Mouse (Mus musculus): ENCODE data around the gene Gm45785. TPM values are rescaled to one million over a fixed set of nuclear protein-coding genes. Genes with fewer than 3 reads are reported as not detected.

Gene Gm45785
- polyA plus RNA-seq, 1 experiment from 2014 or later, result not detected

DNA sequence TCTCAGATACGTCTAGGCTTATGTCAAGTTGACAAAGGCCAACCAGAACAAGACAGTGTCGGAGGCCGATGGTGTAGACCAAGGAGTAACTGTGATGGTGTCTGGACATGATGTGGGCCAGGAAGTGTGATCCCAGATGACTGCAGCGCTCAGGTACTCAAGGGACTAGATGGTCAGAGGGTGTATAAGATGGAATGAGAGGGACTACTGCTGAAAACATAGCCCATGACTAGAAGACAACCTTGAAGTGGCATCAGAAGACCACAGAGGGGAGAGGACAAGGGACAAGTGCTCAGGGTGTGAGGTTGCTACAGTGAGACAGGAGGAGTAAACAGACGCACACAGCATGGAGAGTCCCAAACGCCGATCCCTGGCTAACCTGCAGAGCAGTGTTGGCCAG, 12.3 kb downstream of the Gm45785 start:
- no peaks in the 10 kb centered on the region for H3K36me3 ChIP-seq (ENCODE audit: control insufficient read depth, insufficient read depth, low read length)
- no peak overlapping the region for H3K4me3 ChIP-seq (ENCODE audit: low read depth, low read length)
- WGBS (ENCODE audit: insufficient replicate concordance), result 69% methylated on average over 7 of the region's 7 CpGs
- no peak overlapping the region for H3K27ac ChIP-seq (ENCODE audit: low read depth, low read length)
- no peak overlapping the region for H3K4me2 ChIP-seq
- no peaks in the 10 kb centered on the region for H3K9me3 ChIP-seq (replicated peaks; ENCODE audit: control insufficient read depth, low read length)
- H3K4me1 ChIP-seq (ENCODE audit: control insufficient read depth, insufficient read depth, low read length), result no peaks in the 10 kb centered on the region
- ATAC-seq (replicated peaks; ENCODE audit: insufficient number of reproducible peaks, low FRiP score, low TSS enrichment), result no peak
- peaks cover 53% of the 10 kb centered on the region for H3K27me3 ChIP-seq (ENCODE audit: control insufficient read depth, insufficient read depth, low read length)
- H3K9ac ChIP-seq (ENCODE audit: low read depth, low read length), result no peak overlapping the region

DNA sequence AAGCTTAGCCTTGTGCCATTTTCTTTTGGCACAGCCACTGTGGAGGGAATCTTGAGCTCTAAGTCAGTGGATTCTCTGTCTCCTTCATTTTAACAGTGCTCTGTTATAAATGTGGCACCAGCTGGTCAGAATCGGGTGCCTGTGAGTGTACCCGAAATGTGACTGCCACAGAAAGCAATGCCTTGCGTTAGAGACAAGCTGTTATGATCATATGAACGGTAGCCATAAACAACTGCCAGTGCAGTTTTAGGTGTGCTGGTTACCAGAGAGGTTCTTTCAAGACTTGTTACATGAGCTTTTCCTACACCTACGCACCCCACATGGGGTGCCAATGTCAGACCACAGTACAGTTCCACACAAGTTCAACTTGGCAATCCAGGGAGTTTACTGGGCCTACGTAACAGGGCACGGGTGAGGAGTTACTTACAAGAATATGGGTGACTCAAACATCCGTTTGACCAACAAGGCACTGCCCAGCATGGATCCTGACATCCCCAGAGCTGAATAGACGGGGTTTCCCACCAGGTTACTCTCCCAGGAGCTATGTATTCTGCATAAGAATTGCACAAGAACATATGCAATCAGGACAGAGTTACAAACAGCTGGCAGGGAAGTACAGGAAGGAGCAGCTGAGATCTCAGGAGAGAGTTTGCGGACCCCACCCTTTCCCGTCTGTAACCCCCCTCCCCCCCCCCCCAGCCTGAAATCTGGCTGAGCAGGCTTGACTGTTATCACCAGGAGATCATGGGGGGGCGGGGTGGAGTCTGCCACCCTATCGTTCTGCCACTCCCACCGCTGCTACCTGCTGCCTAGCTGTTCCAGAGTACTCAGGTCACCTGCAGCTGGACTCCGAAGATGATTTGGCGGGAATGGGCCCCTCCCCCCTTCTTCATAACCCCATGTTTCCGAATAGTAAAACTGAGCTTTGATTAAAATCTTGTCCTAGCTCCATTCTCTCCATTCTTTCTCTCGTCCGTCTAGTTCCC, 15.1 kb downstream of the Gm45785 start:
- Histone ChIP-seq H3K4me2 (no peak overlapping the region), H3K27me3 (ENCODE audit: control insufficient read depth, insufficient read depth, low read length) (peaks cover 51% of the 10 kb centered on the region), H3K4me3 (ENCODE audit: low read depth, low read length) (no peak overlapping the region), H3K9me3 (replicated peaks; ENCODE audit: control insufficient read depth, low read length) (no peaks in the 10 kb centered on the region), H3K36me3 (ENCODE audit: control insufficient read depth, insufficient read depth, low read length) (no peaks in the 10 kb centered on the region), H3K4me1 (ENCODE audit: control insufficient read depth, insufficient read depth, low read length) (no peaks in the 10 kb centered on the region), H3K9ac (ENCODE audit: low read depth, low read length) (no peak overlapping the region), H3K27ac (ENCODE audit: low read depth, low read length) (no peak overlapping the region)
- ATAC-seq (replicated peaks; ENCODE audit: insufficient number of reproducible peaks, low FRiP score, low TSS enrichment), result no peak
- WGBS (ENCODE audit: insufficient replicate concordance), result 33% methylated on average over 19 of the region's 19 CpGs

DNA sequence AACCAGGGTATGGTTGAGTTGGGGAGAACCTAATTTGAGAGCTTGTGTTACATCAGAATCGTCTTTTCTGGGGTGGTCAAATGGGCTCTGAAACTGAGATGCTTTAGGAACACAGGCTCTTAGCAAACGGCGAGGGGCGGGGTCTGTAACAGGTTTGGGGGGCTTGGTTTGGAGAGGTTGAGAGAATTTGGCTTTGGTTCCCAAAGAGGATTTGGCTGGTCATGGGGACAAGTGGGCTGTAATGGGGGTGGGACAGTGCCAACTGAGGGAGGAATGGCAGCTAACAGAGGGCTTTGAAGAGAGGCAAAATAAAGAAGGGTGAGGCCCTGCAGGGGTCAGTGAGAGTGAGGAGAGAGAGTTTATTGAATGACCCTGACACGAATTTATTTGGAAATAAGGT, 16.6 kb downstream of the Gm45785 start:
- WGBS (ENCODE audit: insufficient replicate concordance), result 54% methylated on average over 5 of the region's 5 CpGs
- no peaks in the 10 kb centered on the region for H3K4me1 ChIP-seq (ENCODE audit: control insufficient read depth, insufficient read depth, low read length)
- no peak for ATAC-seq (replicated peaks; ENCODE audit: insufficient number of reproducible peaks, low FRiP score, low TSS enrichment)
- H3K4me3 ChIP-seq (ENCODE audit: low read depth, low read length), result no peak overlapping the region
- H3K36me3 ChIP-seq (ENCODE audit: control insufficient read depth, insufficient read depth, low read length), result no peaks in the 10 kb centered on the region
- no peaks in the 10 kb centered on the region for H3K9me3 ChIP-seq (replicated peaks; ENCODE audit: control insufficient read depth, low read length)
- H3K9ac ChIP-seq (ENCODE audit: low read depth, low read length), result no peak overlapping the region
- H3K27ac ChIP-seq (ENCODE audit: low read depth, low read length), result no peak overlapping the region
- no peak overlapping the region for H3K4me2 ChIP-seq
- H3K27me3 ChIP-seq (ENCODE audit: control insufficient read depth, insufficient read depth, low read length), result peaks cover 53% of the 10 kb centered on the region

- H3K4me1 ChIP-seq (ENCODE audit: control insufficient read depth, insufficient read depth, low read length), result no peaks in the 10 kb centered on the region
- no peak overlapping the region for H3K4me3 ChIP-seq (ENCODE audit: low read depth, low read length)
- H3K27me3 ChIP-seq (ENCODE audit: control insufficient read depth, insufficient read depth, low read length), result peaks cover 31% of the 10 kb centered on the region
- no peaks in the 10 kb centered on the region for H3K9me3 ChIP-seq (replicated peaks; ENCODE audit: control insufficient read depth, low read length)
- no peak for ATAC-seq (replicated peaks; ENCODE audit: insufficient number of reproducible peaks, low FRiP score, low TSS enrichment)
- H3K4me2 ChIP-seq, result no peak overlapping the region
- no peak overlapping the region for H3K27ac ChIP-seq (ENCODE audit: low read depth, low read length)
- no peak overlapping the region for H3K9ac ChIP-seq (ENCODE audit: low read depth, low read length)
- H3K36me3 ChIP-seq (ENCODE audit: control insufficient read depth, insufficient read depth, low read length), result no peaks in the 10 kb centered on the region
- WGBS (ENCODE audit: insufficient replicate concordance), result 65% methylated on average over 9 of the region's 9 CpGs
Measured at GRCm38 (mm10) chr7:140836243-140837115, 19.7 kb downstream of the Gm45785 start.

DNA sequence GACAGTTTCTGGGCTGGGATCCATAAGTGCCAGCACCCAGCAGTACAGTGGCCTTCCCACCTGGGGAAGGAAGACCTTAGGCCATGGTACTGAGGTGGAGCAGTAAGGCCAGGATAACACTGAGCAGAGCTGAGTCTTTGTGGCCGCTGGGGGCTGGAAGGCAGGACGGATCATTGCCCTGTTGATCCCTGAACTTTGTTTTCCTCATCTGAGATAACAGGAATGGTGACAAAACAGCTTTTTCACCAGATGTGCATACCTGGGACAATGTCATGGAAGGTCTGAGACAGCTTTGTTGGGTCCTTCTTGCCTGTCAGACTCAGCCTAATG, 20.4 kb downstream of the Gm45785 start:
- Histone ChIP-seq H3K4me1 (ENCODE audit: control insufficient read depth, insufficient read depth, low read length) (no peaks in the 10 kb centered on the region), H3K9ac (ENCODE audit: low read depth, low read length) (no peak overlapping the region), H3K36me3 (ENCODE audit: control insufficient read depth, insufficient read depth, low read length) (no peaks in the 10 kb centered on the region), H3K27ac (ENCODE audit: low read depth, low read length) (no peak overlapping the region), H3K4me2 (no peak overlapping the region), H3K4me3 (ENCODE audit: low read depth, low read length) (no peak overlapping the region), H3K27me3 (ENCODE audit: control insufficient read depth, insufficient read depth, low read length) (peaks cover 23% of the 10 kb centered on the region), H3K9me3 (replicated peaks; ENCODE audit: control insufficient read depth, low read length) (no peaks in the 10 kb centered on the region)
- WGBS (ENCODE audit: insufficient replicate concordance), result 75% methylated on average over 2 of the region's 2 CpGs
- ATAC-seq (replicated peaks; ENCODE audit: insufficient number of reproducible peaks, low FRiP score, low TSS enrichment), result no peak

DNA sequence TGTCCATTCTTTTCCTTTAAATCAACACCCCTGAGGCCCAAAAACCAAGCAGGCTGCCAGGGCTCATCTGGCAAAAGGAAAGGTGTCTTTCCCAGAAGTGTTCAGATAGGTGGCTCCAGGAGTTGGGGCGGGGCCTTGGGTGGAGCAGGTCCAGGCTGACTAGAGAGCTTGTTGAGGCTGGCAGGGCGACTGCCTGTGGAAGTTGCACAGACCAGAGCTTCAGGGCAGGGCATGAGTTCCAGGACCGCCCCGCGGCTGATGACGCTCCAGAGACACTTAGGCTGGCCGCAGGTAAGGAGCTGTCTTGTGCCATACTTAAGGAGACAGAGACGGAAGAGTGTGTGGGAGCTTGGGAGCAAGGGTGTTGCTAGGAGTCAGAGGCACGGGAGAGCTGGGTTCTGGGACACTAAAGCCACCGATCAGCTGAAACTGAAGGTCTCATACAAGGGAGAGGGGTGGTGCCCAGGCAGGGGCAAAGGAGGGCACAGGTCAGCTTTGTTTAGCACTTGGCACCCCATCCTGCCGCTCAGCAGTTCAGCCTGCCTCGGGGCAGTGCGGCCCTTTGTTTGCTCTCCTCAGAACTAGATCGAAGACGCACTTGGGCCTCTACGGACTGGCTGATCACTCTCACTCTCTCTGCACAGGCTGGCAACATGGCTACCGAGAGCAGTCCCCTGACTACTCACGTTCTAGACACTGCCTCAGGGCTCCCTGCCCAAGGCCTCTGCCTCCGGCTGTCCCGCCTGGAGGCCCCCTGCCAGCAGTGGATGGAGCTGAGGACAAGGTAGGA, 21.0 kb downstream of the Gm45785 start, which contains the start of gene Urah:
Gene Urah, plus strand, starts transcription at position 51 of the 790 bp plus-strand sequence.
- peaks cover 21% of the 10 kb centered on the region for H3K27me3 ChIP-seq (ENCODE audit: control insufficient read depth, insufficient read depth, low read length)
- no peak within 1 kb of the TSS for H3K9ac ChIP-seq (ENCODE audit: low read depth, low read length)
- no peak within 1 kb of the TSS for H3K4me2 ChIP-seq
- no peak for ATAC-seq (replicated peaks; ENCODE audit: insufficient number of reproducible peaks, low FRiP score, low TSS enrichment)
- WGBS (ENCODE audit: insufficient replicate concordance), result 40% methylated on average over 20 of the region's 20 CpGs
- H3K4me1 ChIP-seq (ENCODE audit: control insufficient read depth, insufficient read depth, low read length), result no peaks in the 10 kb centered on the region
- H3K9me3 ChIP-seq (replicated peaks; ENCODE audit: control insufficient read depth, low read length), result no peaks in the 10 kb centered on the region
- no peaks in the 10 kb centered on the region for H3K36me3 ChIP-seq (ENCODE audit: control insufficient read depth, insufficient read depth, low read length)
- no peak within 1 kb of the TSS for H3K27ac ChIP-seq (ENCODE audit: low read depth, low read length)
- H3K4me3 ChIP-seq (ENCODE audit: low read depth, low read length), result no peak within 1 kb of the TSS

DNA sequence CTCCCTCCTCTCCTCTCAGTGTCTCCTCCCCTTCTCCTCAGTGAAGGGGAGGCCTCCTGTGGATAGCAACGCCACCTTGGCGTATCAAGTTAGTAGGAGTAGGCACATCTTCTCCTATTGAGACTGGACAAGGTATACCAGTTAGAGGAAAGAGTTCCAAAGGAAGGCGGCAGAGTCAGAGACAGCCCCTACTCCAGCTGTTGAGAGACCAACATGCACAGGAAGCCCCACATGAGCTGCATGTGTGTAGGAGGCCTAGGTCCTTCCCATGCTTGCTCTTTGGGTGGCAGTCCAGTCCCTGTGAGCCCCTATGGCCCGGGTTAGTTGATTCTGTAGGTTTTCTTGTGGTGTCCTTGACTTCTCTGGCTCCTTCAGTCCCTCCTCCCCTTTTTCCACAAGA, 22.8 kb downstream of the Gm45785 start:
- no peak overlapping the region for H3K4me3 ChIP-seq (ENCODE audit: low read depth, low read length)
- no peak overlapping the region for H3K9ac ChIP-seq (ENCODE audit: low read depth, low read length)
- WGBS (ENCODE audit: insufficient replicate concordance), result 71% methylated on average over 4 of the region's 4 CpGs
- H3K27ac ChIP-seq (ENCODE audit: low read depth, low read length), result no peak overlapping the region
- no peaks in the 10 kb centered on the region for H3K4me1 ChIP-seq (ENCODE audit: control insufficient read depth, insufficient read depth, low read length)
- peaks cover 10% of the 10 kb centered on the region for H3K27me3 ChIP-seq (ENCODE audit: control insufficient read depth, insufficient read depth, low read length)
- H3K36me3 ChIP-seq (ENCODE audit: control insufficient read depth, insufficient read depth, low read length), result no peaks in the 10 kb centered on the region
- H3K9me3 ChIP-seq (replicated peaks; ENCODE audit: control insufficient read depth, low read length), result no peaks in the 10 kb centered on the region
- no peak overlapping the region for H3K4me2 ChIP-seq
- ATAC-seq (replicated peaks; ENCODE audit: insufficient number of reproducible peaks, low FRiP score, low TSS enrichment), result no peak

GRCm38 (mm10) chr7:140831447-140831846, 24.7 kb downstream of the Gm45785 start:
- WGBS (ENCODE audit: insufficient replicate concordance), result 65% methylated on average over 6 of the region's 6 CpGs
- Histone ChIP-seq H3K36me3 (ENCODE audit: control insufficient read depth, insufficient read depth, low read length) (no peaks in the 10 kb centered on the region), H3K9ac (ENCODE audit: low read depth, low read length) (no peak overlapping the region), H3K4me1 (ENCODE audit: control insufficient read depth, insufficient read depth, low read length) (no peaks in the 10 kb centered on the region), H3K27me3 (ENCODE audit: control insufficient read depth, insufficient read depth, low read length) (peaks cover 7% of the 10 kb centered on the region), H3K4me2 (no peak overlapping the region), H3K4me3 (ENCODE audit: low read depth, low read length) (no peak overlapping the region), H3K27ac (ENCODE audit: low read depth, low read length) (no peak overlapping the region), H3K9me3 (replicated peaks; ENCODE audit: control insufficient read depth, low read length) (no peaks in the 10 kb centered on the region)
- ATAC-seq (replicated peaks; ENCODE audit: insufficient number of reproducible peaks, low FRiP score, low TSS enrichment), result no peak
